Mouse (Mus musculus) WW6 (cell line): ENCODE results near the gene Fndc1.

Experiments
- DNase-seq: peaks from one replicate; pipeline ENCODE4 v3.0.0-alpha.2; 2013; ENCODE audit warnings: low read depth, low spot score

Gene Fndc1

GRCm38 (mm10) chr17:7690271-7690670, 136.8 kb downstream of the Fndc1 start:
- DNase-seq, result no peak
